Mouse (Mus musculus): ENCODE results near the gene Mta1. TPM values are rescaled to one million over a fixed set of nuclear protein-coding genes. Genes with fewer than 3 reads are reported as not detected.
A peak's percentile ranks its signal among the peaks of the same experiment; 100 is the strongest.

Mta1 gene
- polyA plus RNA-seq, 1 experiment: 100 TPM

DNA sequence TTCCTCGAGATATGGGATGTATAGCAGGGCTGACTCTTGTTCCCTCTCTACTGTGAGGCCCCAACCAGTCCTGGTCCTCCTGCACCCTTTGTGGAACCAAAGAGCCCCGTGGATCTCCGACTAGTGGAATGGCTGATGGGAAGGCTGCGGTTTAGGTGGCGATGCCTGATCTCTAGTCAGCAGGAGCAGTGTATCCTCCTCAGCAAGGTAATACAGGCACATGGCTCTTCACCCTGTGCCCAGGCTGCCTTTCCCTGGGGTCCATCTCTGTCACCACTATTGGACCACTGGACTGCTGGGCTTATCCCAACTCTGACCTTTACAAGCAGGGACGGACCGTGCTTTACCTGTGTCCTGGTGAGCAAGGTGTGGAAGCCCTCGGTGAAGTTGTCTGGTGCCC is 59.4 kb downstream of the Mta1 start:
- Histone ChIP-seq H3K27ac (ENCODE audit: insufficient read depth, low read length) (no peak overlapping the region), H3K4me3 (ENCODE audit: low read depth, low read length) (peak overlapping the region; percentile 86), H3K27me3 (ENCODE audit: control insufficient read depth, insufficient read depth, low read length, poor library complexity, severe bottlenecking) (no peaks in the 10 kb centered on the region), H3K9ac (ENCODE audit: low read depth, poor library complexity, severe bottlenecking) (peak overlapping the region; percentile 71; the same call in 1 of the 2 replicates), H3K9me3 (replicated peaks; ENCODE audit: control insufficient read depth, insufficient read depth, low read length, poor library complexity, severe bottlenecking) (no peaks in the 10 kb centered on the region), H3K36me3 (ENCODE audit: control insufficient read depth, insufficient read depth, low read length, poor library complexity, severe bottlenecking) (peaks cover 3% of the 10 kb centered on the region; the same call in 1 of the 2 replicates), H3K4me1 (ENCODE audit: control insufficient read depth, insufficient read depth, low read length) (peaks cover 2% of the 10 kb centered on the region)
- TF ChIP-seq EP300 (IDR thresholded peaks at IDR 0.05; ENCODE audit: insufficient read depth, low read depth, low read length): no peak
- TF ChIP-seq CTCF (IDR thresholded peaks at IDR 0.05; ENCODE audit: low read depth, low read length): no peak
- no peak for TF ChIP-seq POLR2A (IDR thresholded peaks at IDR 0.05; ENCODE audit: insufficient read depth, low read length)

GRCm38 (mm10) chr12:113157971-113158370 is 59.9 kb downstream of the Mta1 start:
- Histone ChIP-seq H3K9ac (ENCODE audit: low read depth, poor library complexity, severe bottlenecking) (no peak overlapping the region), H3K36me3 (ENCODE audit: control insufficient read depth, insufficient read depth, low read length, poor library complexity, severe bottlenecking) (peaks cover 3% of the 10 kb centered on the region; the same call in 1 of the 2 replicates), H3K27me3 (ENCODE audit: control insufficient read depth, insufficient read depth, low read length, poor library complexity, severe bottlenecking) (no peaks in the 10 kb centered on the region), H3K4me1 (ENCODE audit: control insufficient read depth, insufficient read depth, low read length) (peaks cover 2% of the 10 kb centered on the region), H3K27ac (ENCODE audit: insufficient read depth, low read length) (no peak overlapping the region), H3K9me3 (replicated peaks; ENCODE audit: control insufficient read depth, insufficient read depth, low read length, poor library complexity, severe bottlenecking) (no peaks in the 10 kb centered on the region), H3K4me3 (ENCODE audit: low read depth, low read length) (no peak overlapping the region)
- TF ChIP-seq EP300 (IDR thresholded peaks at IDR 0.05; ENCODE audit: insufficient read depth, low read depth, low read length) (no peak), POLR2A (IDR thresholded peaks at IDR 0.05; ENCODE audit: insufficient read depth, low read length) (no peak), CTCF (IDR thresholded peaks at IDR 0.05; ENCODE audit: low read depth, low read length) (no peak)

- Histone ChIP-seq H3K9ac (ENCODE audit: low read depth, poor library complexity, severe bottlenecking) (no peak overlapping the region), H3K36me3 (ENCODE audit: control insufficient read depth, insufficient read depth, low read length, poor library complexity, severe bottlenecking) (peaks cover 5% of the 10 kb centered on the region), H3K4me3 (ENCODE audit: low read depth, low read length) (no peak overlapping the region), H3K27ac (ENCODE audit: insufficient read depth, low read length) (no peak overlapping the region), H3K27me3 (ENCODE audit: control insufficient read depth, insufficient read depth, low read length, poor library complexity, severe bottlenecking) (no peaks in the 10 kb centered on the region), H3K9me3 (replicated peaks; ENCODE audit: control insufficient read depth, insufficient read depth, low read length, poor library complexity, severe bottlenecking) (no peaks in the 10 kb centered on the region), H3K4me1 (ENCODE audit: control insufficient read depth, insufficient read depth, low read length) (no peaks in the 10 kb centered on the region)
- no peak for TF ChIP-seq POLR2A (IDR thresholded peaks at IDR 0.05; ENCODE audit: insufficient read depth, low read length)
- no peak for TF ChIP-seq CTCF (IDR thresholded peaks at IDR 0.05; ENCODE audit: low read depth, low read length)
- TF ChIP-seq EP300 (IDR thresholded peaks at IDR 0.05; ENCODE audit: insufficient read depth, low read depth, low read length): no peak
These were observed 65.5 kb downstream of the Mta1 start for GRCm38 (mm10) chr12:113163561-113164006.

GRCm38 (mm10) chr12:113168031-113168536 is 70.0 kb downstream of the Mta1 start:
- H3K9ac ChIP-seq (ENCODE audit: low read depth, poor library complexity, severe bottlenecking): no peak overlapping the region
- no peak overlapping the region for H3K4me3 ChIP-seq (ENCODE audit: low read depth, low read length)
- H3K27me3 ChIP-seq (ENCODE audit: control insufficient read depth, insufficient read depth, low read length, poor library complexity, severe bottlenecking): no peaks in the 10 kb centered on the region
- no peaks in the 10 kb centered on the region for H3K4me1 ChIP-seq (ENCODE audit: control insufficient read depth, insufficient read depth, low read length)
- H3K27ac ChIP-seq (ENCODE audit: insufficient read depth, low read length): no peak overlapping the region
- peaks cover 5% of the 10 kb centered on the region for H3K36me3 ChIP-seq (ENCODE audit: control insufficient read depth, insufficient read depth, low read length, poor library complexity, severe bottlenecking)
- no peaks in the 10 kb centered on the region for H3K9me3 ChIP-seq (replicated peaks; ENCODE audit: control insufficient read depth, insufficient read depth, low read length, poor library complexity, severe bottlenecking)
- TF ChIP-seq CTCF (IDR thresholded peaks at IDR 0.05; ENCODE audit: low read depth, low read length) (no peak), EP300 (IDR thresholded peaks at IDR 0.05; ENCODE audit: insufficient read depth, low read depth, low read length) (no peak), POLR2A (IDR thresholded peaks at IDR 0.05; ENCODE audit: insufficient read depth, low read length) (no peak)

GRCm38 (mm10) chr12:113176960-113177725 is 79.1 kb downstream of the Mta1 start:
- no peak overlapping the region for H3K27ac ChIP-seq (ENCODE audit: insufficient read depth, low read length)
- H3K36me3 ChIP-seq (ENCODE audit: control insufficient read depth, insufficient read depth, low read length, poor library complexity, severe bottlenecking): no peaks in the 10 kb centered on the region
- H3K9ac ChIP-seq (ENCODE audit: low read depth, poor library complexity, severe bottlenecking): no peak overlapping the region
- no peak overlapping the region for H3K4me3 ChIP-seq (ENCODE audit: low read depth, low read length)
- no peaks in the 10 kb centered on the region for H3K27me3 ChIP-seq (ENCODE audit: control insufficient read depth, insufficient read depth, low read length, poor library complexity, severe bottlenecking)
- H3K9me3 ChIP-seq (replicated peaks; ENCODE audit: control insufficient read depth, insufficient read depth, low read length, poor library complexity, severe bottlenecking): no peaks in the 10 kb centered on the region
- no peak for TF ChIP-seq EP300 (IDR thresholded peaks at IDR 0.05; ENCODE audit: insufficient read depth, low read depth, low read length)
- TF ChIP-seq POLR2A (IDR thresholded peaks at IDR 0.05; ENCODE audit: insufficient read depth, low read length): no peak
- no peak for TF ChIP-seq CTCF (IDR thresholded peaks at IDR 0.05; ENCODE audit: low read depth, low read length)
- no peaks in the 10 kb centered on the region for H3K4me1 ChIP-seq (ENCODE audit: control insufficient read depth, insufficient read depth, low read length)

DNA sequence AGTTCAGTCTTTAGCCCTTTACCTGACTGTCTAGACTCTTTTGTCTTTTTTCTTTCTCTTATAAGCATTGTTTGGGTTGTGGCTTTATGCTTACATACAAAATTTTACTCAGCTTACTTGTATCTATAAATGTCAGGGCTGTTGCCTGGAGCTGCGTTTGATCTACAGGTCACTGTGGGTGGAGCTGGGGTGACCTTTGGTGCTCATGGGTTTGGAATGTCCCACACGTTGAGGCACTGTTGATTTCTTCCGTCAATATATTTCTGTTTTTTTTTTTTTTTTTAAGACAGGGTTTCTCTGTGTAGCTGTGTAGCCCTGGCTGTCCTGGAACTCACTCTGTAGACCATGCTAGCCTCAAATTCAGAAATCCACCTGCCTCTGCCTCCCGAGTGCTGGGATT is 82.9 kb downstream of the Mta1 start:
- Histone ChIP-seq H3K27ac (ENCODE audit: insufficient read depth, low read length) (no peak overlapping the region), H3K36me3 (ENCODE audit: control insufficient read depth, insufficient read depth, low read length, poor library complexity, severe bottlenecking) (no peaks in the 10 kb centered on the region), H3K4me3 (ENCODE audit: low read depth, low read length) (no peak overlapping the region), H3K9me3 (replicated peaks; ENCODE audit: control insufficient read depth, insufficient read depth, low read length, poor library complexity, severe bottlenecking) (no peaks in the 10 kb centered on the region), H3K4me1 (ENCODE audit: control insufficient read depth, insufficient read depth, low read length) (no peaks in the 10 kb centered on the region), H3K9ac (ENCODE audit: low read depth, poor library complexity, severe bottlenecking) (no peak overlapping the region), H3K27me3 (ENCODE audit: control insufficient read depth, insufficient read depth, low read length, poor library complexity, severe bottlenecking) (no peaks in the 10 kb centered on the region)
- TF ChIP-seq EP300 (IDR thresholded peaks at IDR 0.05; ENCODE audit: insufficient read depth, low read depth, low read length) (no peak), CTCF (IDR thresholded peaks at IDR 0.05; ENCODE audit: low read depth, low read length) (no peak), POLR2A (IDR thresholded peaks at IDR 0.05; ENCODE audit: insufficient read depth, low read length) (no peak)
